Mouse (Mus musculus) CH12.LX (cell line): ENCODE data around the gene Tent5c. TPM values are rescaled to one million over a fixed set of nuclear protein-coding genes. Genes with fewer than 3 reads are reported as not detected.

Source experiments
- DNase-seq: peaks from one replicate; pipeline ENCODE4 v3.0.0-alpha.2; 2013; ENCODE audit errors: extremely low read depth
- H3K27ac ChIP-seq: 2 replicates; pipeline ENCODE4 v1.5.1; 2012; ENCODE audit warnings: low read depth, mild to moderate bottlenecking, control low read depth, moderate library complexity; ENCODE audit not compliant: insufficient read depth
- H3K27me3 ChIP-seq: replicated peaks from 2 replicates; pipeline ENCODE3; 2012; ENCODE audit warnings: inconsistent platforms
- H3K36me3 ChIP-seq, 2 experiments: replicated peaks in 1 of 2; 2 replicates each; pipeline versions ENCODE3 to v1.6.1; 2012; ENCODE audit warnings: inconsistent platforms in 1 of 2, low read length in 1 of 2, mild to moderate bottlenecking in 1 of 2, mixed read lengths in 1 of 2, moderate library complexity in 1 of 2; ENCODE audit not compliant: control insufficient read depth in 1 of 2, insufficient read depth in 1 of 2
- H3K4me1 ChIP-seq, 2 experiments: 2 replicates each; pipeline ENCODE4 v1.6.1; 2012; ENCODE audit warnings: inconsistent platforms in 1 of 2, moderate library complexity in 1 of 2; ENCODE audit not compliant: insufficient read depth in 2 of 2, control insufficient read depth in 1 of 2
- H3K4me2 ChIP-seq: 2 replicates; pipeline ENCODE4 v1.6.1; 2012; ENCODE audit warnings: low read depth, mild to moderate bottlenecking, control low read depth; ENCODE audit not compliant: poor library complexity, insufficient read depth, severe bottlenecking
- H3K4me3 ChIP-seq, 3 experiments: fragments of 150-350 bp in 1 of 3; sonication (generic) in 1 of 3; replicated peaks in 1 of 3; 2 replicates each; pipeline versions ENCODE3 to v1.5.1; 2011 to 2012; ENCODE audit warnings: low read depth in 2 of 3, low read length in 2 of 3, mild to moderate bottlenecking in 2 of 3, moderate library complexity in 2 of 3, control low read depth in 1 of 3, improper control_type of control experiment in 1 of 3, inconsistent platforms in 1 of 3, mixed read lengths in 1 of 3; ENCODE audit not compliant: poor library complexity in 1 of 3
- H3K79me2 ChIP-seq: replicated peaks from 2 replicates; pipeline ENCODE4 v1.6.1; 2012; ENCODE audit warnings: mild to moderate bottlenecking, moderate library complexity; ENCODE audit not compliant: control insufficient read depth, poor library complexity, insufficient read depth, severe bottlenecking; ENCODE audit errors: extremely low read depth
- H3K9ac ChIP-seq: 2 replicates; pipeline ENCODE4 v1.6.1; 2012; ENCODE audit warnings: low read depth, mild to moderate bottlenecking, control low read depth, moderate library complexity; ENCODE audit not compliant: insufficient read depth
- H3K9me3 ChIP-seq: replicated peaks from 2 replicates; pipeline ENCODE3; 2012; ENCODE audit warnings: low read length, inconsistent platforms, mixed read lengths
- BHLHE40 ChIP-seq: IDR thresholded peaks from 2 replicates; pipeline ENCODE4 v1.6.1; 2011; ENCODE audit warnings: mild to moderate bottlenecking, low read depth, low read length, improper control_type of control experiment
- CHD2 ChIP-seq: IDR thresholded peaks from 2 replicates; pipeline ENCODE4 v1.6.1; 2011; ENCODE audit warnings: low read length, improper control_type of control experiment
- E2F4 ChIP-seq: IDR thresholded peaks from 2 replicates; pipeline ENCODE4 v1.6.1; 2011; ENCODE audit warnings: low read depth, low read length, improper control_type of control experiment; ENCODE audit not compliant: insufficient replicate concordance
- EP300 ChIP-seq: IDR thresholded peaks from 2 replicates; pipeline ENCODE4 v1.6.1; 2011; ENCODE audit warnings: low read length, improper control_type of control experiment
- ETS1 ChIP-seq: conservative IDR thresholded peaks from 2 replicates; pipeline ENCODE4 v1.6.1; 2012; ENCODE audit warnings: low read depth, mild to moderate bottlenecking, inconsistent platforms, low read length, improper control_type of control experiment, moderate library complexity
- IRF4 ChIP-seq: IDR thresholded peaks from 2 replicates; pipeline ENCODE4 v1.6.1; 2014; ENCODE audit warnings: low read depth, mild to moderate bottlenecking, inconsistent platforms, low read length, improper control_type of control experiment
- JUN ChIP-seq: IDR thresholded peaks from 2 replicates; pipeline ENCODE4 v1.6.1; 2011; ENCODE audit warnings: low read depth, mild to moderate bottlenecking, low read length, improper control_type of control experiment, moderate library complexity; ENCODE audit not compliant: insufficient read depth
- MAX ChIP-seq: IDR thresholded peaks from 2 replicates; pipeline ENCODE4 v1.6.1; 2011; ENCODE audit warnings: low read length, improper control_type of control experiment
- MAZ ChIP-seq: IDR thresholded peaks from 2 replicates; pipeline ENCODE4 v1.6.1; 2012; ENCODE audit warnings: low read depth, mild to moderate bottlenecking, inconsistent platforms, low read length, improper control_type of control experiment, moderate library complexity
- MYC ChIP-seq: IDR thresholded peaks from 2 replicates; pipeline ENCODE4 v1.6.1; 2011; ENCODE audit warnings: low read depth, mild to moderate bottlenecking, improper control_type of control experiment, low read length
- POLR2A ChIP-seq: IDR thresholded peaks from 2 replicates; pipeline ENCODE4 v1.6.1; 2011; ENCODE audit warnings: low read depth, mild to moderate bottlenecking, improper control_type of control experiment, low read length
- RAD21 ChIP-seq: IDR thresholded peaks from 2 replicates; pipeline ENCODE4 v1.6.1; 2011; ENCODE audit warnings: low read depth, mild to moderate bottlenecking, low read length, improper control_type of control experiment, moderate library complexity
- RCOR1 ChIP-seq: conservative IDR thresholded peaks from 2 replicates; pipeline ENCODE4 v1.6.1; 2012; ENCODE audit warnings: low read depth, mild to moderate bottlenecking, inconsistent platforms, low read length, improper control_type of control experiment
- SIN3A ChIP-seq: IDR thresholded peaks from 2 replicates; pipeline ENCODE4 v1.6.1; 2012; ENCODE audit warnings: low read length, improper control_type of control experiment, inconsistent platforms
- SMC3 ChIP-seq: IDR thresholded peaks from 2 replicates; pipeline ENCODE4 v1.6.1; 2011; ENCODE audit warnings: low read depth, low read length, improper control_type of control experiment
- TBP ChIP-seq: conservative IDR thresholded peaks from 2 replicates; pipeline ENCODE4 v1.6.1; 2011; ENCODE audit warnings: low read depth, low read length, improper control_type of control experiment
- TCF12 ChIP-seq: IDR thresholded peaks from 2 replicates; pipeline ENCODE4 v1.6.1; 2014; ENCODE audit warnings: low read depth, mild to moderate bottlenecking, inconsistent platforms, low read length, improper control_type of control experiment
- UBTF ChIP-seq: IDR thresholded peaks from 2 replicates; pipeline ENCODE4 v1.6.1; 2012; ENCODE audit warnings: low read depth, mild to moderate bottlenecking, inconsistent platforms, low read length, improper control_type of control experiment, moderate library complexity
- USF2 ChIP-seq: conservative IDR thresholded peaks from 2 replicates; pipeline ENCODE4 v1.6.1; 2011; ENCODE audit warnings: low read depth, low read length, improper control_type of control experiment
- ZC3H11A ChIP-seq: IDR thresholded peaks from 2 replicates; pipeline ENCODE4 v1.6.1; 2012; ENCODE audit warnings: low read depth, mild to moderate bottlenecking, inconsistent platforms, low read length, improper control_type of control experiment
- ZNF384 ChIP-seq: IDR thresholded peaks from 2 replicates; pipeline ENCODE4 v1.6.1; 2012; ENCODE audit warnings: low read depth, low read length, improper control_type of control experiment, inconsistent platforms
- dilution Hi-C: fragments of 300-500 bp; cut with MboI; formaldehyde crosslinking; loops from 2 replicates; pipeline ENCODE4 v1.14.3; 2020; ENCODE audit warnings: low sequenced_read_pairs; ENCODE audit not compliant: extremely low pct_unique_long_range_greater_than_20kb, extremely low pct_ligation_motif_present
- in situ Hi-C: fragments of 300-500 bp; cut with MboI; formaldehyde crosslinking; loops from 3 replicates; pipeline ENCODE4 v1.14.3; 2019; ENCODE audit warnings: low sequenced_read_pairs, low pct_ligation_motif_present, low pct_unique_long_range_greater_than_20kb, mixed read lengths
- polyA plus RNA-seq: library from polyadenylated mRNA; unstranded; fragments of >175 nt; gene quantifications from 2 replicates; pipeline ENCODE4 v1.2.1, GENCODE M21; 2012; ENCODE audit warnings: low read depth; ENCODE audit not compliant: insufficient read length
- total RNA-seq, 2 experiments: library from RNA; depleted of rRNA; stranded (reverse); fragments of 300-350 nt in 1 of 2; fragments of >200 nt in 1 of 2; gene quantifications; 2 replicates each; pipeline ENCODE4 v1.2.3; 2012 to 2014

The Tent5c gene
- total and polyA plus RNA-seq, 3 experiments: 10.6 to 18.7 (median 12.3) TPM

GRCm38 (mm10) chr3:100495456-100495855, 6.3 kb upstream of the Tent5c start:
- Histone ChIP-seq H3K9me3 (peaks cover under 1% of the 10 kb centered on the region), H3K27me3 (peaks cover 2% of the 10 kb centered on the region), H3K27ac (no peak overlapping the region), H3K36me3 (peaks cover 0 to 2% of the 10 kb centered on the region in 2 experiments), H3K4me2 (no peak overlapping the region), H3K9ac (no peak overlapping the region), H3K79me2 (no peaks in the 10 kb centered on the region), H3K4me1 (peaks cover under 1 to 15% of the 10 kb centered on the region in 2 experiments; a peak in 3 of 4 replicates)
- DNase-seq: no peak
- in situ Hi-C loops (no loop called here), dilution Hi-C loops (no loop called here)
- TF ChIP-seq TBP (no peak), IRF4 (no peak), E2F4 (no peak), USF2 (no peak), MAZ (no peak), RCOR1 (no peak), TCF12 (no peak), MAX (no peak), RAD21 (no peak), SMC3 (no peak), POLR2A (no peak), MYC (no peak), ZNF384 (no peak), BHLHE40 (no peak), CHD2 (no peak), JUN (no peak), ETS1 (no peak), SIN3A (no peak), EP300 (no peak)
- TF ChIP-seq, all 38 proteins: peak for 0
- no peak overlapping the region for H3K4me3 ChIP-seq

DNA sequence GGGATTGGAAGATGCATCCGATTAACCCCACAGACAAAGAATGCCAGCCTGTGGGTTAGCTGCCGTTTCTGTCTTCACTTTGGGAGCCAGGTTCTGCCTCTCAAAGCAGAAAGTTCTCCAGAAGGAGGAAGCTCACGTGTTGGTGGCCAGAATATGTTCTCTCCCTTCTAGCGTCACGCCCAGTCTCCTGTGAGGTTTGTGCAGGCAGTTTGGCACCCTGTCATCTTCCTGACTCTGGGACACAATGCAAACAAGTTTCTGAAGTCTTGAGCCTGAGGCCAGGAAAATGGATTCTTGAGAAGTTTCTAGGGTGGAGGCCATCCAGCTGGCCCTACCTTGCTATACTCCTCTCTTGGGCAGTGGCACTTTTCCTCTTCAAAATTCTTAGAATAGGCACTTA, 5.8 kb upstream of the Tent5c start:
- Histone ChIP-seq H3K4me2 (no peak overlapping the region), H3K9ac (no peak overlapping the region), H3K9me3 (no peaks in the 10 kb centered on the region), H3K27ac (no peak overlapping the region), H3K36me3 (peaks cover 0 to 2% of the 10 kb centered on the region in 2 experiments), H3K79me2 (no peaks in the 10 kb centered on the region), H3K4me1 (peaks cover 3 to 21% of the 10 kb centered on the region in 2 experiments; a peak in 3 of 4 replicates), H3K27me3 (peaks cover 2% of the 10 kb centered on the region), H3K4me3 (no peak overlapping the region)
- dilution Hi-C loops: no loop called here
- no peak for DNase-seq
- in situ Hi-C loops: no loop called here
- TF ChIP-seq ZC3H11A: no peak
- no peak for TF ChIP-seq UBTF
